Mouse (Mus musculus) layer of hippocampus, postnatal 25 days (tissue): ENCODE results near the gene Olfr1340. TPM values are rescaled to one million over a fixed set of nuclear protein-coding genes. Genes with fewer than 3 reads are reported as not detected.

Source experiments
- DNase-seq, 2 experiments: peaks; one replicate each; pipeline ENCODE4 v3.0.0; 2022; ENCODE audit warnings: mixed read lengths in 2 of 2, low spot score in 1 of 2; ENCODE audit errors: extremely low spot score in 1 of 2
- total RNA-seq, 2 experiments: library from RNA; stranded (reverse); gene quantifications; 2 replicates each; pipeline ENCODE4 v1.2.3; 2021

Olfr1340 gene
- total RNA-seq: not detected

GRCm38 (mm10) chr4:118719838-118720237, at the start of gene Olfr1340:
Gene Olfr1340 (plus strand): TSS chr4:118720138.
- DNase-seq: no peak

GRCm38 (mm10) chr4:118687086-118687485, 32.9 kb upstream of the Olfr1340 start:
- DNase-seq: no peak

GRCm38 (mm10) chr4:118692412-118692973, 27.4 kb upstream of the Olfr1340 start, which contains the start of gene Olfr1342:
Gene Olfr1342 (minus strand): TSS chr4:118692756.
- DNase-seq: no peak

- DNase-seq: no peak
These were observed 26.1 kb upstream of the Olfr1340 start for GRCm38 (mm10) chr4:118693812-118694211.

GRCm38 (mm10) chr4:118703223-118703622, 16.7 kb upstream of the Olfr1340 start, which contains the start of gene Olfr1341:
Gene Olfr1341 (plus strand): TSS chr4:118703523.
- DNase-seq: no peak

- no peak for DNase-seq
These were observed 11.9 kb upstream of the Olfr1340 start for GRCm38 (mm10) chr4:118708086-118708485.

- no peak for DNase-seq
These were observed 8.3 kb upstream of the Olfr1340 start for GRCm38 (mm10) chr4:118711656-118712055.

- no peak for DNase-seq
These were observed 2.0 kb downstream of the Olfr1340 start for GRCm38 (mm10) chr4:118721742-118722483.

- DNase-seq: no peak
These were observed 11.9 kb downstream of the Olfr1340 start, which contains the start of gene Olfr1339 for GRCm38 (mm10) chr4:118731875-118732274. Gene Olfr1339 (plus strand): TSS chr4:118732175.

- no peak for DNase-seq
These were observed 19.6 kb downstream of the Olfr1340 start for GRCm38 (mm10) chr4:118739574-118739973.

GRCm38 (mm10) chr4:118740988-118741698, 21.2 kb downstream of the Olfr1340 start:
- no peak for DNase-seq

GRCm38 (mm10) chr4:118741881-118742280, 21.9 kb downstream of the Olfr1340 start:
- DNase-seq: no peak

- no peak for DNase-seq
These were observed 38.7 kb downstream of the Olfr1340 start, which contains the start of gene Olfr1338 for GRCm38 (mm10) chr4:118758637-118759036. Gene Olfr1338 (minus strand): TSS chr4:118758737.

Other genes starting within 250 kb of the Olfr1340 start
- 1 to 10 TPM; 7.0 to 8.1 TPM for gene Tie1, start 230.1 kb upstream of the Olfr1340 start, total RNA-seq
- gene 2610528J11Rik, start 193.1 kb upstream of the Olfr1340 start, total RNA-seq: not detected
- 10 to 100 TPM; 10.4 to 12.3 TPM for gene Tmem125, start 176.1 kb upstream of the Olfr1340 start, total RNA-seq
- gene Cfap57, start 99.4 kb upstream of the Olfr1340 start, total RNA-seq: under 1 TPM; 0.47 to 0.71 TPM
- 10 to 100 TPM; 56.0 to 65.6 TPM for gene Ebna1bp2, start 99.3 kb upstream of the Olfr1340 start, total RNA-seq
- not detected for gene Olfr62, start 61.2 kb upstream of the Olfr1340 start, total RNA-seq
- gene Olfr1342, start 27.4 kb upstream of the Olfr1340 start, total RNA-seq: not detected
- not detected for gene Olfr1341, start 16.6 kb upstream of the Olfr1340 start, total RNA-seq
- gene Olfr1339, start 12.0 kb downstream of the Olfr1340 start, total RNA-seq: not detected
- not detected for gene Olfr1338, start 38.6 kb downstream of the Olfr1340 start, total RNA-seq
- not detected for gene Olfr1337, start 62.4 kb downstream of the Olfr1340 start, total RNA-seq
- not detected for gene Olfr1335, start 89.8 kb downstream of the Olfr1340 start, total RNA-seq
- not detected for gene Olfr1333, start 116.1 kb downstream of the Olfr1340 start, total RNA-seq
- gene Olfr1331, start 144.5 kb downstream of the Olfr1340 start, total RNA-seq: not detected
- not detected for gene Olfr1330, start 168.5 kb downstream of the Olfr1340 start, total RNA-seq
- gene Olfr1329, start 197.3 kb downstream of the Olfr1340 start, total RNA-seq: not detected
- gene Olfr1328, start 218.5 kb downstream of the Olfr1340 start, total RNA-seq: not detected
- gene Lao1, start 241.4 kb downstream of the Olfr1340 start, total RNA-seq: 1 to 10 TPM in 1 of 2 experiments, under 1 TPM in 1; 0.96 to 1.1 TPM